Mouse (Mus musculus) CH12.LX (cell line): Measurements from ENCODE around the gene Tchp. TPM values are rescaled to one million over a fixed set of nuclear protein-coding genes. Genes with fewer than 3 reads are reported as not detected.

Source experiments
- DNase-seq: peaks from one replicate; pipeline ENCODE4 v3.0.0-alpha.2; 2013; ENCODE audit errors: extremely low read depth
- H3K27ac ChIP-seq: 2 replicates; pipeline ENCODE4 v1.5.1; 2012; ENCODE audit warnings: low read depth, mild to moderate bottlenecking, control low read depth, moderate library complexity; ENCODE audit not compliant: insufficient read depth
- H3K27me3 ChIP-seq: replicated peaks from 2 replicates; pipeline ENCODE3; 2012; ENCODE audit warnings: inconsistent platforms
- H3K36me3 ChIP-seq, 2 experiments: replicated peaks in 1 of 2; 2 replicates each; pipeline versions ENCODE3 to v1.6.1; 2012; ENCODE audit warnings: inconsistent platforms in 1 of 2, low read length in 1 of 2, mild to moderate bottlenecking in 1 of 2, mixed read lengths in 1 of 2, moderate library complexity in 1 of 2; ENCODE audit not compliant: control insufficient read depth in 1 of 2, insufficient read depth in 1 of 2
- H3K4me1 ChIP-seq, 2 experiments: 2 replicates each; pipeline ENCODE4 v1.6.1; 2012; ENCODE audit warnings: inconsistent platforms in 1 of 2, moderate library complexity in 1 of 2; ENCODE audit not compliant: insufficient read depth in 2 of 2, control insufficient read depth in 1 of 2
- H3K4me2 ChIP-seq: 2 replicates; pipeline ENCODE4 v1.6.1; 2012; ENCODE audit warnings: low read depth, mild to moderate bottlenecking, control low read depth; ENCODE audit not compliant: poor library complexity, insufficient read depth, severe bottlenecking
- H3K4me3 ChIP-seq, 3 experiments: fragments of 150-350 bp in 1 of 3; sonication (generic) in 1 of 3; replicated peaks in 1 of 3; 2 replicates each; pipeline versions ENCODE3 to v1.5.1; 2011 to 2012; ENCODE audit warnings: low read depth in 2 of 3, low read length in 2 of 3, mild to moderate bottlenecking in 2 of 3, moderate library complexity in 2 of 3, control low read depth in 1 of 3, improper control_type of control experiment in 1 of 3, inconsistent platforms in 1 of 3, mixed read lengths in 1 of 3; ENCODE audit not compliant: poor library complexity in 1 of 3
- H3K79me2 ChIP-seq: replicated peaks from 2 replicates; pipeline ENCODE4 v1.6.1; 2012; ENCODE audit warnings: mild to moderate bottlenecking, moderate library complexity; ENCODE audit not compliant: control insufficient read depth, poor library complexity, insufficient read depth, severe bottlenecking; ENCODE audit errors: extremely low read depth
- H3K9ac ChIP-seq: 2 replicates; pipeline ENCODE4 v1.6.1; 2012; ENCODE audit warnings: low read depth, mild to moderate bottlenecking, control low read depth, moderate library complexity; ENCODE audit not compliant: insufficient read depth
- H3K9me3 ChIP-seq: replicated peaks from 2 replicates; pipeline ENCODE3; 2012; ENCODE audit warnings: low read length, inconsistent platforms, mixed read lengths
- BHLHE40 ChIP-seq: IDR thresholded peaks from 2 replicates; pipeline ENCODE4 v1.6.1; 2011; ENCODE audit warnings: mild to moderate bottlenecking, low read depth, low read length, improper control_type of control experiment
- CHD2 ChIP-seq: IDR thresholded peaks from 2 replicates; pipeline ENCODE4 v1.6.1; 2011; ENCODE audit warnings: low read length, improper control_type of control experiment
- CTCF ChIP-seq, 2 experiments: IDR thresholded peaks in 1 of 2; conservative IDR thresholded peaks in 1 of 2; 2 replicates each; pipeline ENCODE4 v1.5.1; 2011 to 2012; ENCODE audit warnings: low read depth in 2 of 2, low read length in 2 of 2, improper control_type of control experiment in 1 of 2, inconsistent platforms in 1 of 2, mild to moderate bottlenecking in 1 of 2, moderate library complexity in 1 of 2
- E2F4 ChIP-seq: IDR thresholded peaks from 2 replicates; pipeline ENCODE4 v1.6.1; 2011; ENCODE audit warnings: low read depth, low read length, improper control_type of control experiment; ENCODE audit not compliant: insufficient replicate concordance
- ELF1 ChIP-seq: IDR thresholded peaks from 2 replicates; pipeline ENCODE4 v1.6.1; 2014; ENCODE audit warnings: low read depth, mild to moderate bottlenecking, inconsistent platforms, low read length, improper control_type of control experiment
- EP300 ChIP-seq: IDR thresholded peaks from 2 replicates; pipeline ENCODE4 v1.6.1; 2011; ENCODE audit warnings: low read length, improper control_type of control experiment
- ETS1 ChIP-seq: conservative IDR thresholded peaks from 2 replicates; pipeline ENCODE4 v1.6.1; 2012; ENCODE audit warnings: low read depth, mild to moderate bottlenecking, inconsistent platforms, low read length, improper control_type of control experiment, moderate library complexity
- GABPA ChIP-seq: IDR thresholded peaks from 2 replicates; pipeline ENCODE4 v1.6.1; 2012; ENCODE audit warnings: low read depth, low read length, improper control_type of control experiment, inconsistent platforms; ENCODE audit not compliant: insufficient replicate concordance
- HCFC1 ChIP-seq: IDR thresholded peaks from 2 replicates; pipeline ENCODE4 v1.6.1; 2012; ENCODE audit warnings: low read depth, mild to moderate bottlenecking, inconsistent platforms, low read length, improper control_type of control experiment
- IRF4 ChIP-seq: IDR thresholded peaks from 2 replicates; pipeline ENCODE4 v1.6.1; 2014; ENCODE audit warnings: low read depth, mild to moderate bottlenecking, inconsistent platforms, low read length, improper control_type of control experiment
- KAT2A ChIP-seq: IDR thresholded peaks from 2 replicates; pipeline ENCODE4 v1.6.1; 2012; ENCODE audit warnings: low read length, improper control_type of control experiment, inconsistent platforms; ENCODE audit not compliant: insufficient replicate concordance
- MAX ChIP-seq: IDR thresholded peaks from 2 replicates; pipeline ENCODE4 v1.6.1; 2011; ENCODE audit warnings: low read length, improper control_type of control experiment
- MAZ ChIP-seq: IDR thresholded peaks from 2 replicates; pipeline ENCODE4 v1.6.1; 2012; ENCODE audit warnings: low read depth, mild to moderate bottlenecking, inconsistent platforms, low read length, improper control_type of control experiment, moderate library complexity
- MEF2A ChIP-seq: IDR thresholded peaks from 2 replicates; pipeline ENCODE4 v1.6.1; 2014; ENCODE audit warnings: low read depth, mild to moderate bottlenecking, inconsistent platforms, low read length, improper control_type of control experiment, borderline replicate concordance
- MXI1 ChIP-seq: IDR thresholded peaks from 2 replicates; pipeline ENCODE4 v1.6.1; 2011; ENCODE audit warnings: mild to moderate bottlenecking, low read depth, low read length, improper control_type of control experiment
- MYC ChIP-seq: IDR thresholded peaks from 2 replicates; pipeline ENCODE4 v1.6.1; 2011; ENCODE audit warnings: low read depth, mild to moderate bottlenecking, improper control_type of control experiment, low read length
- NELFE ChIP-seq: IDR thresholded peaks from 2 replicates; pipeline ENCODE4 v1.6.1; 2011; ENCODE audit warnings: low read depth, low read length, improper control_type of control experiment
- NRF1 ChIP-seq: IDR thresholded peaks from 2 replicates; pipeline ENCODE4 v1.6.1; 2014; ENCODE audit warnings: low read depth, mild to moderate bottlenecking, inconsistent platforms, low read length, improper control_type of control experiment, moderate library complexity
- PAX5 ChIP-seq: IDR thresholded peaks from 2 replicates; pipeline ENCODE4 v1.6.1; 2012; ENCODE audit warnings: low read length, inconsistent platforms, mixed read lengths
- POLR2A ChIP-seq: IDR thresholded peaks from 2 replicates; pipeline ENCODE4 v1.6.1; 2011; ENCODE audit warnings: low read depth, mild to moderate bottlenecking, improper control_type of control experiment, low read length
- POLR2AphosphoS2 ChIP-seq: IDR thresholded peaks from 2 replicates; pipeline ENCODE4 v1.6.1; 2011; ENCODE audit warnings: low read depth, low read length, improper control_type of control experiment
- RAD21 ChIP-seq: IDR thresholded peaks from 2 replicates; pipeline ENCODE4 v1.6.1; 2011; ENCODE audit warnings: low read depth, mild to moderate bottlenecking, low read length, improper control_type of control experiment, moderate library complexity
- RCOR1 ChIP-seq: conservative IDR thresholded peaks from 2 replicates; pipeline ENCODE4 v1.6.1; 2012; ENCODE audit warnings: low read depth, mild to moderate bottlenecking, inconsistent platforms, low read length, improper control_type of control experiment
- SIN3A ChIP-seq: IDR thresholded peaks from 2 replicates; pipeline ENCODE4 v1.6.1; 2012; ENCODE audit warnings: low read length, improper control_type of control experiment, inconsistent platforms
- SMC3 ChIP-seq: IDR thresholded peaks from 2 replicates; pipeline ENCODE4 v1.6.1; 2011; ENCODE audit warnings: low read depth, low read length, improper control_type of control experiment
- TBP ChIP-seq: conservative IDR thresholded peaks from 2 replicates; pipeline ENCODE4 v1.6.1; 2011; ENCODE audit warnings: low read depth, low read length, improper control_type of control experiment
- TCF12 ChIP-seq: IDR thresholded peaks from 2 replicates; pipeline ENCODE4 v1.6.1; 2014; ENCODE audit warnings: low read depth, mild to moderate bottlenecking, inconsistent platforms, low read length, improper control_type of control experiment
- ZC3H11A ChIP-seq: IDR thresholded peaks from 2 replicates; pipeline ENCODE4 v1.6.1; 2012; ENCODE audit warnings: low read depth, mild to moderate bottlenecking, inconsistent platforms, low read length, improper control_type of control experiment
- ZKSCAN1 ChIP-seq: IDR thresholded peaks from 2 replicates; pipeline ENCODE4 v1.6.1; 2012; ENCODE audit warnings: low read depth, inconsistent platforms, low read length, improper control_type of control experiment, borderline replicate concordance
- ZMIZ1 ChIP-seq: IDR thresholded peaks from 2 replicates; pipeline ENCODE4 v1.6.1; 2012; ENCODE audit warnings: low read depth, mild to moderate bottlenecking, inconsistent platforms, low read length, improper control_type of control experiment
- ZNF384 ChIP-seq: IDR thresholded peaks from 2 replicates; pipeline ENCODE4 v1.6.1; 2012; ENCODE audit warnings: low read depth, low read length, improper control_type of control experiment, inconsistent platforms
- dilution Hi-C: fragments of 300-500 bp; cut with MboI; formaldehyde crosslinking; loops from 2 replicates; pipeline ENCODE4 v1.14.3; 2020; ENCODE audit warnings: low sequenced_read_pairs; ENCODE audit not compliant: extremely low pct_unique_long_range_greater_than_20kb, extremely low pct_ligation_motif_present
- in situ Hi-C: fragments of 300-500 bp; cut with MboI; formaldehyde crosslinking; loops from 3 replicates; pipeline ENCODE4 v1.14.3; 2019; ENCODE audit warnings: low sequenced_read_pairs, low pct_ligation_motif_present, low pct_unique_long_range_greater_than_20kb, mixed read lengths
- polyA plus RNA-seq: library from polyadenylated mRNA; unstranded; fragments of >175 nt; gene quantifications from 2 replicates; pipeline ENCODE4 v1.2.1, GENCODE M21; 2012; ENCODE audit warnings: low read depth; ENCODE audit not compliant: insufficient read length
- total RNA-seq, 2 experiments: library from RNA; depleted of rRNA; stranded (reverse); fragments of 300-350 nt in 1 of 2; fragments of >200 nt in 1 of 2; gene quantifications; 2 replicates each; pipeline ENCODE4 v1.2.3; 2012 to 2014

The Tchp gene
- total and polyA plus RNA-seq, 3 experiments, result 4.3 to 11.6 (median 6.7) TPM

DNA sequence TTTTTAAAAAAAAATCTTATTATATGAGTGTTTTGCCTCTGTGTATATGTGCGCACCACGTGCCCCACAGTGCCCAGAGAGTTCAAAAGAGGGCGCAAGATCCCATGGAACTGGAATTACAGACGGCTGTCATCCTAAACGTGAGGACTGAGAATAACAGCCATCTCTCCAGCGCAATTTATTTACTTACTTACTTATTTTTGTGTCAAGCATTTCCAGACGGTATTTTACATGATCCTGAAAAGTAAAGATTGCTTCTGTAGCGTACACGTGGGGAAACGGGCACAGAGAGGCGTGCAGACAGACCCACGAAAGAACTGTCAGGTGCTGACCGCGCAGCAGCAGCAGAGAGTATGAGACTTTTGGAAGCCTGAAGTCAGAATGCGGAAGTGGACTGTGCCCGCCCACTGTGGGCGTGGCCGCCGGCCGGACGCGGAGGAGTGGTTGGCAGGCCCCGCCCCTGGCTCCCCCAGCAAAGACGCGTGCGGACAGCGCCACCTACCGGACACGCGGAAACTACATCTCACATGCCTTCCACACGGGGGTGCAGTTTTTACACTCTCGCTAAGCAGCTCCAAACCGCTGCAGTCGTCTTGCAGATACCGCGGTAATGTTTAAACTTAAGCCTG is 40.2 kb upstream of the Tchp start:
- TF ChIP-seq ELF1 (peak; percentile 100), MAZ (peak; percentile 59; the same call in 1 of the 2 replicates), CTCF (conservative IDR thresholded peaks at IDR 0.05 in 1 of 2, IDR thresholded peaks at IDR 0.05 in 1 of 2; ENCODE audit: low read depth in 2 of 2, low read length in 2 of 2) (peak; percentile 49 to 100; a peak in 2 of 4 replicates), MEF2A (no peak; the same call in 1 of the 2 replicates), EP300 (no peak), RAD21 (peak; percentile 91), ZMIZ1 (peak; percentile 94), PAX5 (no peak), NRF1 (peak; percentile 69), IRF4 (peak; percentile 56; the same call in 1 of the 2 replicates), KAT2A (0 out of 2 replicates have a peak, but pooled peaks have one; percentile 23), NELFE (peak; percentile 97), POLR2AphosphoS2 (peak; percentile 80; the same call in 1 of the 2 replicates), TBP (peak; percentile 86), CHD2 (no peak), MAX (peak; percentile 83), TCF12 (peak; percentile 94), E2F4 (no peak), RCOR1 (peak; percentile 73; the same call in 1 of the 2 replicates), ETS1 (peak; percentile 44; the same call in 1 of the 2 replicates), BHLHE40 (peak; percentile 85), HCFC1 (peak; percentile 57), MXI1 (peak; percentile 97), MYC (peak; percentile 88), GABPA (no peak), ZNF384 (peak; percentile 47; the same call in 1 of the 2 replicates), POLR2A (peak; percentile 99), ZKSCAN1 (no peak), SMC3 (peak; percentile 97), ZC3H11A (peak; percentile 60), SIN3A (peak; percentile 92)
- Histone ChIP-seq H3K27me3 (no peaks in the 10 kb centered on the region), H3K4me3 (peak overlapping the region; percentile 41 to 45 (median 43)), H3K4me1 (peaks cover 0 to 14% of the 10 kb centered on the region in 2 experiments; a peak in 3 of 4 replicates), H3K4me2 (peak overlapping the region; percentile 94), H3K27ac (peak overlapping the region; percentile 32; the same call in 1 of the 2 replicates), H3K79me2 (no peaks in the 10 kb centered on the region), H3K9ac (peak overlapping the region; percentile 21; the same call in 1 of the 2 replicates), H3K9me3 (peaks cover 6% of the 10 kb centered on the region), H3K36me3 (peaks cover 13 to 22% of the 10 kb centered on the region in 2 experiments)
- DNase-seq, result peak; percentile 96
- dilution Hi-C loops, result no loop called here
- in situ Hi-C loops, result no loop called here
